Mouse (Mus musculus): ENCODE results near the gene Syngap1. TPM values are rescaled to one million over a fixed set of nuclear protein-coding genes. Genes with fewer than 3 reads are reported as not detected.

The Syngap1 gene
- total and polyA plus RNA-seq, 2 experiments from 2014 or later, result 5.0 to 85.2 TPM

- H3K36me3 ChIP-seq (ENCODE audit: insufficient read depth), result no peaks in the 10 kb centered on the region
- ATAC-seq, result no peak
- H3K27me3 ChIP-seq (ENCODE audit: insufficient read depth, low read length), result no peaks in the 10 kb centered on the region
- H3K4me2 ChIP-seq (ENCODE audit: low read depth), result peak overlapping the region; percentile 79
- H3K4me3 ChIP-seq (ENCODE audit: low read depth, low read length), result peak overlapping the region; percentile 37
- DNase-seq, result no peak
- peaks cover 40% of the 10 kb centered on the region for H3K4me1 ChIP-seq (ENCODE audit: insufficient read depth)
- no peak for TF ChIP-seq CTCF (IDR thresholded peaks at IDR 0.05; ENCODE audit: low read depth)
- no peaks in the 10 kb centered on the region for H3K9me3 ChIP-seq (ENCODE audit: low read length)
- peak overlapping the region; percentile 93 for H3K27ac ChIP-seq (ENCODE audit: low read depth, low read length)
- H3K9ac ChIP-seq, result peak overlapping the region; percentile 53
- WGBS, result 22% methylated on average over 13 of the region's 13 CpGs
These were observed 4.9 kb downstream of the Syngap1 start for GRCm38 (mm10) chr17:26945824-26946495.

- no peaks in the 10 kb centered on the region for H3K36me3 ChIP-seq (ENCODE audit: insufficient read depth)
- peaks cover 43% of the 10 kb centered on the region for H3K4me1 ChIP-seq (ENCODE audit: insufficient read depth)
- no peaks in the 10 kb centered on the region for H3K9me3 ChIP-seq (ENCODE audit: low read length)
- H3K9ac ChIP-seq, result peak overlapping the region; percentile 53
- ATAC-seq (peak; percentile 35), DNase-seq (peak; percentile 51)
- H3K27ac ChIP-seq (ENCODE audit: low read depth, low read length), result peak overlapping the region; percentile 93
- no peaks in the 10 kb centered on the region for H3K27me3 ChIP-seq (ENCODE audit: insufficient read depth, low read length)
- TF ChIP-seq CTCF (IDR thresholded peaks at IDR 0.05; ENCODE audit: low read depth), result peak; percentile 35
- peak overlapping the region; percentile 37 for H3K4me3 ChIP-seq (ENCODE audit: low read depth, low read length)
- WGBS, result 5% methylated on average over 33 of the region's 37 CpGs
- peak overlapping the region; percentile 79 for H3K4me2 ChIP-seq (ENCODE audit: low read depth)
These were observed 5.5 kb downstream of the Syngap1 start for GRCm38 (mm10) chr17:26946567-26946966.

- 19% methylated on average over 12 of the region's 12 CpGs for WGBS
- ATAC-seq (peak; percentile 37), DNase-seq (peak; percentile 67)
- Histone ChIP-seq H3K4me3 (ENCODE audit: low read depth, low read length) (peak overlapping the region; percentile 37), H3K4me1 (ENCODE audit: insufficient read depth) (peaks cover 49% of the 10 kb centered on the region), H3K9me3 (ENCODE audit: low read length) (no peaks in the 10 kb centered on the region), H3K27ac (ENCODE audit: low read depth, low read length) (peak overlapping the region; percentile 93), H3K9ac (peak overlapping the region; percentile 53), H3K4me2 (ENCODE audit: low read depth) (peak overlapping the region; percentile 79), H3K27me3 (ENCODE audit: insufficient read depth, low read length) (no peaks in the 10 kb centered on the region), H3K36me3 (ENCODE audit: insufficient read depth) (no peaks in the 10 kb centered on the region)
- TF ChIP-seq CTCF (IDR thresholded peaks at IDR 0.05; ENCODE audit: low read depth), result no peak
These were observed 6.4 kb downstream of the Syngap1 start for GRCm38 (mm10) chr17:26947231-26948100.

- ATAC-seq, result peak; percentile 34; the same call in 1 of the 2 replicates
- WGBS, result 2% methylated on average over 46 of the region's 87 CpGs
- Histone ChIP-seq H3K4me2 (ENCODE audit: low read depth) (peak overlapping the region; percentile 74), H3K27me3 (ENCODE audit: insufficient read depth, low read length) (no peaks in the 10 kb centered on the region), H3K36me3 (ENCODE audit: insufficient read depth) (peaks cover 8% of the 10 kb centered on the region; the same call in 1 of the 2 replicates), H3K9me3 (ENCODE audit: low read length) (no peaks in the 10 kb centered on the region), H3K4me1 (ENCODE audit: insufficient read depth) (peaks cover 51% of the 10 kb centered on the region), H3K27ac (ENCODE audit: low read depth, low read length) (peak overlapping the region; percentile 92), H3K4me3 (ENCODE audit: low read depth, low read length) (peak overlapping the region; percentile 70), H3K9ac (peak overlapping the region; percentile 75)
- TF ChIP-seq CTCF (IDR thresholded peaks at IDR 0.05; ENCODE audit: low read depth), result no peak
- DNase-seq, result peak; percentile 75
These were observed 7.4 kb downstream of the Syngap1 start for GRCm38 (mm10) chr17:26948316-26949050.

GRCm38 (mm10) chr17:26949051-26949577 is 8.1 kb downstream of the Syngap1 start:
- Histone ChIP-seq H3K27ac (ENCODE audit: low read depth, low read length) (peak overlapping the region; percentile 92), H3K4me1 (ENCODE audit: insufficient read depth) (peaks cover 53% of the 10 kb centered on the region), H3K9ac (peak overlapping the region; percentile 75), H3K4me3 (ENCODE audit: low read depth, low read length) (peak overlapping the region; percentile 70), H3K36me3 (ENCODE audit: insufficient read depth) (peaks cover 8% of the 10 kb centered on the region; the same call in 1 of the 2 replicates), H3K4me2 (ENCODE audit: low read depth) (peak overlapping the region; percentile 74), H3K9me3 (ENCODE audit: low read length) (no peaks in the 10 kb centered on the region), H3K27me3 (ENCODE audit: insufficient read depth, low read length) (no peaks in the 10 kb centered on the region)
- 7% methylated on average over 13 of the region's 14 CpGs for WGBS
- ATAC-seq (no peak), DNase-seq (no peak)
- TF ChIP-seq CTCF (IDR thresholded peaks at IDR 0.05; ENCODE audit: low read depth), result peak; percentile 58

GRCm38 (mm10) chr17:26949866-26950265 is 8.8 kb downstream of the Syngap1 start:
- Histone ChIP-seq H3K9ac (peak overlapping the region; percentile 75; the same call in 1 of the 2 replicates), H3K9me3 (ENCODE audit: low read length) (no peaks in the 10 kb centered on the region), H3K4me3 (ENCODE audit: low read depth, low read length) (peak overlapping the region; percentile 70), H3K27ac (ENCODE audit: low read depth, low read length) (peak overlapping the region; percentile 92), H3K4me2 (ENCODE audit: low read depth) (peak overlapping the region; percentile 74), H3K4me1 (ENCODE audit: insufficient read depth) (peaks cover 53% of the 10 kb centered on the region), H3K27me3 (ENCODE audit: insufficient read depth, low read length) (no peaks in the 10 kb centered on the region), H3K36me3 (ENCODE audit: insufficient read depth) (peaks cover 13% of the 10 kb centered on the region)
- ATAC-seq (no peak), DNase-seq (no peak)
- TF ChIP-seq CTCF (IDR thresholded peaks at IDR 0.05; ENCODE audit: low read depth), result no peak
- 27% methylated on average over 5 of the region's 5 CpGs for WGBS

Measured in forebrain, postnatal 0 days (tissue).